Mouse (Mus musculus) left cerebral cortex, adult 8-10 months (tissue): Measurements from ENCODE around the gene D130052B06Rik. TPM values are rescaled to one million over a fixed set of nuclear protein-coding genes. Genes with fewer than 3 reads are reported as not detected.

Source experiments
- DNase-seq, 2 experiments: peaks; one replicate each; pipeline ENCODE4 v3.0.0; 2022; ENCODE audit warnings: low spot score in 2 of 2
- total RNA-seq, 4 experiments: library from RNA; stranded (reverse); gene quantifications; 2 replicates each; pipeline ENCODE4 v1.2.4; 2022

D130052B06Rik gene
- total RNA-seq, 4 experiments from 2014 or later: not detected

DNA sequence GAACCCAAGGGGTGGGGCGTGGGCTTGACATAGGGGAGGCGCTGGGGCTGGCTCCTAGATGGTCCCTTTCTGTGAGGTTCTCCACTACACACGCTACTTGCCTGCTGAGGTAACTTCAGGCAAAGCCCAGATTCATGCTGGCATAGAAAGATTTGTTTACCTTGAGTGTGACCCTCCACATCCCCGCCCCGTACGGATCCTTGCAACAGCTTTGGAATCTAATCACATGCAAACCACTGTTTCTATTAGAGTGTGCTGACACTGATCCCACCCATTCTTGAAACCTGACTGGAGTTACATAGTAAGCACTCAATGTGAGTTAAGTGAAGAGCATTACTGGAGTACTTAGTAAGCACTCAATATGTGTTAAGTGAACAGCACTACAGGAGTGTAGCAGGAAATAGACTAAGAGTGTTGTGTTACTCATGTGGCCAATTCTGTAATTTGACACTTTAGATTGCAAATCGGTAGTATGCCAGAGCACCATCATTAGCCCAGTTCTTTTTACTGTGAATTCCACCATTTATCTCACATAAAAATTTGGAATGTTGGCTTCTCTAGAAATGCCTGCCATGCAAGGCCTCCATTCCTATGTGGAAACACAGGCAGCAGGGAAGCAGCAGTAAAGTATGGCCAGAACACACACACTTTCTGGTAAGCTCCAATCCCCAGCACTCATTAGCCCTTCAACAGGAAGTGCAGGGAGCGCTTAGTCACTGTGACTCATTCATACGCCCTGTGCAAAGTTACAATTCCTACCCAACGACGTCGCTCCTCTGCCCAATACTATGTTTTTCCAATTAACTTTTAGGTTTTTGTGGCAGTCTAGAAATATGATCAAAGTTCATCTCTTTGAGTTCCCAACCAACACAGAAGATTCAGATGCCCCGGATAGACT, 61.2 kb downstream of the D130052B06Rik start:
- no peak for DNase-seq

DNA sequence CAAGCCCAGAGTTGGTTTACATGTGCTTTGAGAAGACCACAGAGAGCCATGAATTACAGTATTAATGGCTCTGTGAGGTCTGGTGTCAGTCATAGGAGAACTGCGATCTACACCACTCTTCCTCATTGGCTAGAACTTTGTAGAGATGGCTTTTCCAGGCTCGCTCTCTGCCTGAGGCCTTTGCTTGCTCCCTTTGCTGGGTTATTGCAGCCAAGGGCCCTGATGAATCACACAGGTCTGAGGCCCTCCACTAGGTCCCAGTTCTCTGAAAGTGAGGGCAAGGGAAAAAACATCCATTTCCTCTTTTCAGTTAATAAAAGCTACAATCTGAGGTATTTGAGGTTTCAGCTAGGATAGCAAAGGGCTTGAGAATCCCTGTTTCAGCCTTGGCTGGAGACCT, 64.5 kb downstream of the D130052B06Rik start:
- no peak for DNase-seq

DNA sequence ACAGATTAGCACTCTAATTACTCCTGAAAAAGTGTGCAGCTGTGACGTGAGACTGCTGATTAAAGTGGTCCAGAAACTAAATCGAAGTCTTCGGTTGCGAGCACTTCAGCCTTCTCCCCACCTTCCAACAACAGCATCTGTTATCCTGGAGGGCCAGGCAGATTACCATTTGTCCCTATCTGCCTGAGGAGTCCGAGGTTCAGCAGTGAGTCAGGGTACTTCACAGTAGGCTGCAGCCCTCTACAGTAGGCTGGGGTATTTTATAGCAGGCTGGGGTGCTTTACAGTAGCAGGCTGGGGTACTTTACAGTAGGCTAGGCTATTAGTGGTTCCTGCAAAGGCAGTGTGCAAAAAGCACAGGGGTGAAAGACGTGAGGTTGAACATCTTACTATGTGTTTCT, 69.3 kb downstream of the D130052B06Rik start:
- DNase-seq: no peak

DNA sequence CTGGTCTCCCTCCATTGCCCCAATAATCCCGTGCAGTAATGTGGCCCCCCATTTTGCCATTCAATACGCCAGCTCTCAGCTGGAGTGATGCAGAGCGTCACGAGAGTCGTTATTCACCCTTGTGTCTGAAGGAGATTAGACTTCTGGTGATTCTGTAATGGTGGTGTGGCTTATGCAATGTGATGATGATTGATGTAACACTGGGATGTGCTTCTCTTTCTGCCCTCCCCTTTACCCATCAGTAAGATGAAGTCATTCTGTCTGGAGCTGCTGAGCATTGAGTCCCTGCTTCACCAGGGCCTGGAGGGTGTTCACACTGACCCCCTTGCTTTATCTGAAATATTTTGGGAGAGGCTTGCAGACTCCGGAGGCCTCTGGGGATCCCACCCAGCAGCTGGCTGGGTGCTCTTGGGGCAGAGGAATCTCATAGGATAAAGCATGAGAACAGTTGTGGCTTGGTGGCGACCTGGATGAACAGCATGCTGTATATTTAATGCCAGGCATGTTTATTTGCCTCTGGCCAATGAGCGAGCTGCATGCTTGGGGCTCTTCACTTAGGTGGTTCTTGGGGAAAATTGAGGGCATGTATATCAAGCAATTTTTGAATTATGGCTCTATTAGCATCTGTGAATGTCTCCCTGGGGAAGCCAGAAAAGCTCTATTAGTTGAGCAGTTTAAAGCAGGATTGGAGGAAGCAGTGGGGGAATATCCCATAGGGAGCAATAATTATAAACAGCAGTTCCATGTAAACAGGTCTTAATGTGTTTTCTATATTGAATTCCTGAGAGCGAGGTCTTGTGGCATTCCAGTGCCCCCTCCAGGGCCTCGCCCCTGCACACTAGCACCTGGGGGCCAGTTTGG, 71.2 kb downstream of the D130052B06Rik start:
- no peak for DNase-seq

Other genes with a start within 250 kb of the D130052B06Rik start
- gene Ranbp17, start 85.6 kb upstream of the D130052B06Rik start, total RNA-seq: 1 to 10 TPM; 7.0 to 9.7 (median 9.3) TPM
- gene Gabrp, start 20.3 kb upstream of the D130052B06Rik start, total RNA-seq: not detected